Mouse (Mus musculus) olfactory bulb, adult 2 months (tissue): Measurements from ENCODE around the gene Hdgfl3.

Experiments
- CTCF ChIP-seq: fragments of 200-500 bp; IDR thresholded peaks from 2 replicates; pipeline ENCODE4 v1.5.1; 2012; ENCODE audit warnings: low read depth, mild to moderate bottlenecking, low read length, moderate library complexity; ENCODE audit not compliant: insufficient read depth
- POLR2A ChIP-seq: fragments of 200-500 bp; IDR thresholded peaks from 2 replicates; pipeline ENCODE4 v1.6.1; 2012; ENCODE audit warnings: mild to moderate bottlenecking, low read depth, low read length, moderate library complexity; ENCODE audit not compliant: insufficient read depth

DNA sequence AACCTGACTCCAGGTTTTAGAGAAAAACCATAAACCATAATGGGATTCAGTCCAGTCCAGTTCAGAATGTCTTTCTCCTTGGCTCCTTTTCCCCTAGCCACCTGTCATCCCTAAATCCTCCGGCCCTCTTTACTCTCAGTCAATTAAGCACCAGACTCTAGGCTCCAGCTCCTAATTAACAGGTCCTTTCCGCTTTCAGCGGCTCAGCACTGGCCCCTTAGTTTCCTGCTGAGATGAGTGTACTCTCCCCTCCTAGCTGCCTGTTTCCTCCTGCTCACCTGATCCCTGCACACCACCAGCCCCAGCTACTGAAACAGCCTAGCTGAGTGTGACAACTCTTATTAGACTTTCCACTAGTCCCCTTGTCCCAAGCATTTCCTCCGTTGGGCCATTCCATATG, 86.5 kb downstream of the Hdgfl3 start:
- no peak for TF ChIP-seq POLR2A
- no peak for TF ChIP-seq CTCF
